Mouse (Mus musculus) cortical plate, adult 2 months (tissue): Measurements from ENCODE around the gene Sec1.

ENCODE experiments used
- CTCF ChIP-seq: fragments of 200-500 bp; IDR thresholded peaks from 2 replicates; pipeline ENCODE4 v1.5.1; 2011; ENCODE audit warnings: mild to moderate bottlenecking, control low read depth, low read length; ENCODE audit not compliant: insufficient read depth; ENCODE audit errors: extremely low read depth
- POLR2A ChIP-seq: fragments of 200-500 bp; IDR thresholded peaks from 2 replicates; pipeline ENCODE4 v1.6.1; 2011; ENCODE audit warnings: mild to moderate bottlenecking, low read length, control low read depth; ENCODE audit not compliant: insufficient read depth; ENCODE audit errors: extremely low read depth

DNA sequence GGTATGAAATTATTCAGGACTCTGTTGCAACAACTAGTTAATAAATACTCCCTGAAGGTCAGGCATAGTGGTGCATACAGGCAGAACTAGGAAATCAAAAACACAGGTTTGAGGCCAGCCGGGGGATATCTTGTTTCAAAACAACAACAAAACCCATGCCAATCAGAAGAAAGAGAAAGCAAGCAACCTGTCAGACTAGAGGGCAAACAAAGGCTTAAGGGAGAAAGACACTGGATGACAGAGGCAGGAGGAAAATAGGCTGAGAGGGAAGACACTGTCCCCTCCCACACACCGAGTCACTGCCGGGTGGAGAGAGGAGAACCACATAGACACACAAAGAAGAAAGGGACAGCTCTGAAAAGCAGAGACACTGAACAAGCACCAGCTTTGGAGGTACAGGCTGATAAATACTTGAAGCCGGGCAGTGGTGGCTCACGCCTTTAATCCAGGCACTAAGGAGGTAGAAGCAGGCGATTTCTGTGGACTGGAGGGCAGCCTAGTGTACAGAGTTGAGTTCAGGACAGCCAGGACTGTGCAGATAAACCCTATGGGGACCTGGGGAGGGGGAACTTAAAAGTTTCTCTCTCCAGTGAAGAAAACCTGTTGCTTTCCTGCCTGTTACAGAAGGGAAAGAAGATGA, 19.8 kb upstream of the Sec1 start:
- no peak for TF ChIP-seq CTCF
- no peak for TF ChIP-seq POLR2A
